Mouse (Mus musculus): ENCODE data around the gene Cnih3. TPM values are rescaled to one million over a fixed set of nuclear protein-coding genes. Genes with fewer than 3 reads are reported as not detected.

The Cnih3 gene
- polyA plus RNA-seq, 1 experiment from 2014 or later: 0.39 TPM

- Histone ChIP-seq H3K4me2 (replicated peaks; ENCODE audit: low read depth, low read length) (no peak overlapping the region), H3K9ac (replicated peaks; ENCODE audit: low read depth, low read length) (no peak overlapping the region), H3K36me3 (ENCODE audit: control insufficient read depth, insufficient read depth, low read length) (no peaks in the 10 kb centered on the region), H3K27me3 (ENCODE audit: control insufficient read depth, insufficient read depth, low read length) (no peaks in the 10 kb centered on the region), H3K9me3 (ENCODE audit: control insufficient read depth, low read depth, low read length) (no peaks in the 10 kb centered on the region), H3K4me3 (ENCODE audit: low read depth, low read length) (no peak overlapping the region), H3K4me1 (ENCODE audit: control insufficient read depth, insufficient read depth, low read length) (no peaks in the 10 kb centered on the region), H3K27ac (ENCODE audit: low read length) (no peak overlapping the region)
- ATAC-seq (ENCODE audit: insufficient number of reproducible peaks, insufficient read depth, low FRiP score, low read depth): no peak
- 83% methylated on average over 6 of the region's 6 CpGs for WGBS
Observed at GRCm38 (mm10) chr1:181319466-181319865, 33.0 kb upstream of the Cnih3 start.

- no peaks in the 10 kb centered on the region for H3K36me3 ChIP-seq (ENCODE audit: control insufficient read depth, insufficient read depth, low read length)
- no peaks in the 10 kb centered on the region for H3K4me1 ChIP-seq (ENCODE audit: control insufficient read depth, insufficient read depth, low read length)
- no peaks in the 10 kb centered on the region for H3K27me3 ChIP-seq (ENCODE audit: control insufficient read depth, insufficient read depth, low read length)
- ATAC-seq (ENCODE audit: insufficient number of reproducible peaks, insufficient read depth, low FRiP score, low read depth): no peak
- 96% methylated on average over 5 of the region's 5 CpGs for WGBS
- H3K27ac ChIP-seq (ENCODE audit: low read length): no peak overlapping the region
- H3K4me2 ChIP-seq (replicated peaks; ENCODE audit: low read depth, low read length): no peak overlapping the region
- no peak overlapping the region for H3K9ac ChIP-seq (replicated peaks; ENCODE audit: low read depth, low read length)
- no peak overlapping the region for H3K4me3 ChIP-seq (ENCODE audit: low read depth, low read length)
- H3K9me3 ChIP-seq (ENCODE audit: control insufficient read depth, low read depth, low read length): no peaks in the 10 kb centered on the region
Observed at GRCm38 (mm10) chr1:181321149-181321548, 31.3 kb upstream of the Cnih3 start.

DNA sequence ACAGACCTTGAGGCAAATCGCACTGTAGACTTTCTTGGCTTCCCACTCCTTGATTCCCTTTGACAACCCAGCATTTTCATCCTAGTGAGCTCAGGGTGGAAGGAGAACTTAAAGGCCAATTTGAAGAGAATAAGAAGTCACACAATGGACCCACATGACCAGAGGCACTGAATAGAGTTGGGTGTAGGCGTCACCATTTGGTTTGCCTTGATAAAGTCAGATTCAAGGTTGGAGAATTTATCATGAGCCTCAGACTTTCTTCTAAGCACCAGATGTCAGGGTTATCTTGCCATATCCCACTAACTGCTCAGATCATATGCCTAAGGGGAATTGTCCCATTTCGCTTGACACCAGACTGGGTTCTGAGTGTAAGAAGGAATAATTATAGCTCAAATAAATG is 29.3 kb upstream of the Cnih3 start:
- H3K27ac ChIP-seq (ENCODE audit: low read length): no peak overlapping the region
- H3K36me3 ChIP-seq (ENCODE audit: control insufficient read depth, insufficient read depth, low read length): no peaks in the 10 kb centered on the region
- no peaks in the 10 kb centered on the region for H3K9me3 ChIP-seq (ENCODE audit: control insufficient read depth, low read depth, low read length)
- H3K9ac ChIP-seq (replicated peaks; ENCODE audit: low read depth, low read length): no peak overlapping the region
- no peak for ATAC-seq (ENCODE audit: insufficient number of reproducible peaks, insufficient read depth, low FRiP score, low read depth)
- no peak overlapping the region for H3K4me2 ChIP-seq (replicated peaks; ENCODE audit: low read depth, low read length)
- H3K4me1 ChIP-seq (ENCODE audit: control insufficient read depth, insufficient read depth, low read length): no peaks in the 10 kb centered on the region
- H3K4me3 ChIP-seq (ENCODE audit: low read depth, low read length): no peak overlapping the region
- no peaks in the 10 kb centered on the region for H3K27me3 ChIP-seq (ENCODE audit: control insufficient read depth, insufficient read depth, low read length)
- WGBS: 92% methylated on average over 3 of the region's 3 CpGs

GRCm38 (mm10) chr1:181327137-181327536 is 25.3 kb upstream of the Cnih3 start:
- ATAC-seq (ENCODE audit: insufficient number of reproducible peaks, insufficient read depth, low FRiP score, low read depth): no peak
- 93% methylated on average over 5 of the region's 5 CpGs for WGBS
- Histone ChIP-seq H3K9ac (replicated peaks; ENCODE audit: low read depth, low read length) (no peak overlapping the region), H3K4me3 (ENCODE audit: low read depth, low read length) (no peak overlapping the region), H3K27me3 (ENCODE audit: control insufficient read depth, insufficient read depth, low read length) (no peaks in the 10 kb centered on the region), H3K9me3 (ENCODE audit: control insufficient read depth, low read depth, low read length) (no peaks in the 10 kb centered on the region), H3K4me1 (ENCODE audit: control insufficient read depth, insufficient read depth, low read length) (no peaks in the 10 kb centered on the region), H3K27ac (ENCODE audit: low read length) (no peak overlapping the region), H3K4me2 (replicated peaks; ENCODE audit: low read depth, low read length) (no peak overlapping the region), H3K36me3 (ENCODE audit: control insufficient read depth, insufficient read depth, low read length) (no peaks in the 10 kb centered on the region)

- H3K9me3 ChIP-seq (ENCODE audit: control insufficient read depth, low read depth, low read length): no peaks in the 10 kb centered on the region
- H3K27me3 ChIP-seq (ENCODE audit: control insufficient read depth, insufficient read depth, low read length): no peaks in the 10 kb centered on the region
- ATAC-seq (ENCODE audit: insufficient number of reproducible peaks, insufficient read depth, low FRiP score, low read depth): no peak
- H3K4me3 ChIP-seq (ENCODE audit: low read depth, low read length): no peak overlapping the region
- 83% methylated on average over 10 of the region's 10 CpGs for WGBS
- no peak overlapping the region for H3K4me2 ChIP-seq (replicated peaks; ENCODE audit: low read depth, low read length)
- H3K27ac ChIP-seq (ENCODE audit: low read length): no peak overlapping the region
- no peak overlapping the region for H3K9ac ChIP-seq (replicated peaks; ENCODE audit: low read depth, low read length)
- no peaks in the 10 kb centered on the region for H3K36me3 ChIP-seq (ENCODE audit: control insufficient read depth, insufficient read depth, low read length)
- H3K4me1 ChIP-seq (ENCODE audit: control insufficient read depth, insufficient read depth, low read length): no peaks in the 10 kb centered on the region
Observed at GRCm38 (mm10) chr1:181327636-181328420, 24.6 kb upstream of the Cnih3 start.

- Histone ChIP-seq H3K27me3 (ENCODE audit: control insufficient read depth, insufficient read depth, low read length) (no peaks in the 10 kb centered on the region), H3K4me3 (ENCODE audit: low read depth, low read length) (no peak overlapping the region), H3K9me3 (ENCODE audit: control insufficient read depth, low read depth, low read length) (no peaks in the 10 kb centered on the region), H3K4me2 (replicated peaks; ENCODE audit: low read depth, low read length) (no peak overlapping the region), H3K36me3 (ENCODE audit: control insufficient read depth, insufficient read depth, low read length) (no peaks in the 10 kb centered on the region), H3K27ac (ENCODE audit: low read length) (no peak overlapping the region), H3K9ac (replicated peaks; ENCODE audit: low read depth, low read length) (no peak overlapping the region), H3K4me1 (ENCODE audit: control insufficient read depth, insufficient read depth, low read length) (no peaks in the 10 kb centered on the region)
- ATAC-seq (ENCODE audit: insufficient number of reproducible peaks, insufficient read depth, low FRiP score, low read depth): no peak
- WGBS: 66% methylated on average over 3 of the region's 3 CpGs
Observed at GRCm38 (mm10) chr1:181329110-181329509, 23.3 kb upstream of the Cnih3 start.

GRCm38 (mm10) chr1:181332597-181332996 is 19.8 kb upstream of the Cnih3 start:
- H3K27ac ChIP-seq (ENCODE audit: low read length): no peak overlapping the region
- H3K27me3 ChIP-seq (ENCODE audit: control insufficient read depth, insufficient read depth, low read length): no peaks in the 10 kb centered on the region
- H3K4me3 ChIP-seq (ENCODE audit: low read depth, low read length): no peak overlapping the region
- H3K4me1 ChIP-seq (ENCODE audit: control insufficient read depth, insufficient read depth, low read length): no peaks in the 10 kb centered on the region
- H3K36me3 ChIP-seq (ENCODE audit: control insufficient read depth, insufficient read depth, low read length): no peaks in the 10 kb centered on the region
- no peak for ATAC-seq (ENCODE audit: insufficient number of reproducible peaks, insufficient read depth, low FRiP score, low read depth)
- no peaks in the 10 kb centered on the region for H3K9me3 ChIP-seq (ENCODE audit: control insufficient read depth, low read depth, low read length)
- H3K9ac ChIP-seq (replicated peaks; ENCODE audit: low read depth, low read length): no peak overlapping the region
- no peak overlapping the region for H3K4me2 ChIP-seq (replicated peaks; ENCODE audit: low read depth, low read length)
- 30% methylated on average over 2 of the region's 2 CpGs for WGBS

GRCm38 (mm10) chr1:181334329-181335018 is 18.0 kb upstream of the Cnih3 start:
- WGBS: 77% methylated on average over 6 of the region's 6 CpGs
- H3K9ac ChIP-seq (replicated peaks; ENCODE audit: low read depth, low read length): no peak overlapping the region
- no peaks in the 10 kb centered on the region for H3K36me3 ChIP-seq (ENCODE audit: control insufficient read depth, insufficient read depth, low read length)
- no peak overlapping the region for H3K4me2 ChIP-seq (replicated peaks; ENCODE audit: low read depth, low read length)
- H3K27ac ChIP-seq (ENCODE audit: low read length): no peak overlapping the region
- no peaks in the 10 kb centered on the region for H3K4me1 ChIP-seq (ENCODE audit: control insufficient read depth, insufficient read depth, low read length)
- peak; percentile 74; the same call in 1 of the 2 replicates for ATAC-seq (ENCODE audit: insufficient number of reproducible peaks, insufficient read depth, low FRiP score, low read depth)
- H3K27me3 ChIP-seq (ENCODE audit: control insufficient read depth, insufficient read depth, low read length): no peaks in the 10 kb centered on the region
- H3K4me3 ChIP-seq (ENCODE audit: low read depth, low read length): no peak overlapping the region
- H3K9me3 ChIP-seq (ENCODE audit: control insufficient read depth, low read depth, low read length): no peaks in the 10 kb centered on the region
